Mouse (Mus musculus): ENCODE results near the gene Lsm11. TPM values are rescaled to one million over a fixed set of nuclear protein-coding genes. Genes with fewer than 3 reads are reported as not detected.

Gene Lsm11
- total and polyA plus RNA-seq, 3 experiments, result 8.9 to 13.1 (median 11.0) TPM

- H3K27me3 ChIP-seq (replicated peaks), result no peaks in the 10 kb centered on the region
- TF ChIP-seq ZKSCAN1 (IDR thresholded peaks at IDR 0.05; ENCODE audit: borderline replicate concordance, low read depth, low read length), result no peak
- TF ChIP-seq USF2 (conservative IDR thresholded peaks at IDR 0.05; ENCODE audit: low read depth, low read length), result no peak
- no peak overlapping the region for H3K4me2 ChIP-seq (ENCODE audit: insufficient read depth, low read depth, poor library complexity, severe bottlenecking)
- no peak for DNase-seq (ENCODE audit: extremely low read depth)
- no peak overlapping the region for H3K9ac ChIP-seq (ENCODE audit: insufficient read depth, low read depth)
- no peak overlapping the region for H3K4me3 ChIP-seq (replicated peaks in 1 of 3; ENCODE audit: low read depth in 2 of 3, low read length in 2 of 3, poor library complexity in 1 of 3)
- H3K9me3 ChIP-seq (replicated peaks; ENCODE audit: low read length), result no peaks in the 10 kb centered on the region
- dilution Hi-C loops (cut with MboI; ENCODE audit: extremely low pct_ligation_motif_present, extremely low pct_unique_long_range_greater_than_20kb, low sequenced_read_pairs), result no loop called here
- H3K27ac ChIP-seq (ENCODE audit: insufficient read depth, low read depth), result no peak overlapping the region
- peaks cover 37 to 59% of the 10 kb centered on the region in 2 experiments for H3K36me3 ChIP-seq (replicated peaks in 1 of 2; ENCODE audit: control insufficient read depth in 1 of 2, insufficient read depth in 1 of 2, low read length in 1 of 2)
- no peaks in the 10 kb centered on the region for H3K79me2 ChIP-seq (replicated peaks; ENCODE audit: control insufficient read depth, extremely low read depth, insufficient read depth, poor library complexity, severe bottlenecking)
- in situ Hi-C loops (cut with MboI; ENCODE audit: low pct_ligation_motif_present, low pct_unique_long_range_greater_than_20kb, low sequenced_read_pairs), result no loop called here
- peaks cover 0 to 25% of the 10 kb centered on the region in 2 experiments; a peak in 3 of 4 replicates for H3K4me1 ChIP-seq (ENCODE audit: control insufficient read depth in 1 of 2, insufficient read depth in 2 of 2)
Observed at GRCm38 (mm10) chr11:45946796-45947195, 2.1 kb upstream of the Lsm11 start.

- TF ChIP-seq MAX (IDR thresholded peaks at IDR 0.05; ENCODE audit: low read length) (peak; percentile 35; the same call in 1 of the 2 replicates), BHLHE40 (IDR thresholded peaks at IDR 0.05; ENCODE audit: low read depth, low read length) (0 out of 2 replicates have a peak, but pooled peaks have one; percentile 10), ZMIZ1 (IDR thresholded peaks at IDR 0.05; ENCODE audit: low read depth, low read length) (no peak)
- no peak overlapping the region for H3K27ac ChIP-seq (ENCODE audit: insufficient read depth, low read depth)
- H3K9me3 ChIP-seq (replicated peaks; ENCODE audit: low read length), result no peaks in the 10 kb centered on the region
- no peak for DNase-seq (ENCODE audit: extremely low read depth)
- H3K36me3 ChIP-seq (replicated peaks in 1 of 2; ENCODE audit: control insufficient read depth in 1 of 2, insufficient read depth in 1 of 2, low read length in 1 of 2), result peaks cover 16 to 59% of the 10 kb centered on the region in 2 experiments
- H3K9ac ChIP-seq (ENCODE audit: insufficient read depth, low read depth), result peak overlapping the region; percentile 76
- H3K4me1 ChIP-seq (ENCODE audit: control insufficient read depth in 1 of 2, insufficient read depth in 2 of 2), result peaks cover 0 to 24% of the 10 kb centered on the region in 2 experiments; a peak in 3 of 4 replicates
- dilution Hi-C loops (cut with MboI; ENCODE audit: extremely low pct_ligation_motif_present, extremely low pct_unique_long_range_greater_than_20kb, low sequenced_read_pairs), result no loop called here
- H3K4me2 ChIP-seq (ENCODE audit: insufficient read depth, low read depth, poor library complexity, severe bottlenecking), result peak overlapping the region; percentile 81
- H3K4me3 ChIP-seq (replicated peaks in 1 of 3; ENCODE audit: low read depth in 2 of 3, low read length in 2 of 3, poor library complexity in 1 of 3), result peak overlapping the region; percentile 71 to 92 (median 79)
- no peaks in the 10 kb centered on the region for H3K79me2 ChIP-seq (replicated peaks; ENCODE audit: control insufficient read depth, extremely low read depth, insufficient read depth, poor library complexity, severe bottlenecking)
- H3K27me3 ChIP-seq (replicated peaks), result no peaks in the 10 kb centered on the region
- in situ Hi-C loops (cut with MboI; ENCODE audit: low pct_ligation_motif_present, low pct_unique_long_range_greater_than_20kb, low sequenced_read_pairs), result no loop called here
Observed at GRCm38 (mm10) chr11:45943891-45944642, 668 bp downstream of the Lsm11 start.

GRCm38 (mm10) chr11:45943108-45943705 lies 1.5 kb downstream of the Lsm11 start:
- Histone ChIP-seq H3K27ac (ENCODE audit: insufficient read depth, low read depth) (no peak overlapping the region), H3K4me3 (replicated peaks in 1 of 3; ENCODE audit: low read depth in 2 of 3, low read length in 2 of 3, poor library complexity in 1 of 3) (peak overlapping the region in 2 of 3 experiments; percentile 71 to 79), H3K27me3 (replicated peaks) (no peaks in the 10 kb centered on the region), H3K4me2 (ENCODE audit: insufficient read depth, low read depth, poor library complexity, severe bottlenecking) (no peak overlapping the region), H3K9ac (ENCODE audit: insufficient read depth, low read depth) (no peak overlapping the region; the same call in 1 of the 2 replicates), H3K4me1 (ENCODE audit: control insufficient read depth in 1 of 2, insufficient read depth in 2 of 2) (peaks cover 0 to 24% of the 10 kb centered on the region in 2 experiments; a peak in 3 of 4 replicates), H3K79me2 (replicated peaks; ENCODE audit: control insufficient read depth, extremely low read depth, insufficient read depth, poor library complexity, severe bottlenecking) (no peaks in the 10 kb centered on the region), H3K36me3 (replicated peaks in 1 of 2; ENCODE audit: control insufficient read depth in 1 of 2, insufficient read depth in 1 of 2, low read length in 1 of 2) (peaks cover 8 to 56% of the 10 kb centered on the region in 2 experiments), H3K9me3 (replicated peaks; ENCODE audit: low read length) (no peaks in the 10 kb centered on the region)
- in situ Hi-C loops (cut with MboI; ENCODE audit: low pct_ligation_motif_present, low pct_unique_long_range_greater_than_20kb, low sequenced_read_pairs), result no loop called here
- TF ChIP-seq USF1 (IDR thresholded peaks at IDR 0.05; ENCODE audit: low read depth, low read length) (no peak), PAX5 (IDR thresholded peaks at IDR 0.05; ENCODE audit: low read length) (no peak), GABPA (IDR thresholded peaks at IDR 0.05; ENCODE audit: insufficient replicate concordance, low read depth, low read length) (no peak), MXI1 (IDR thresholded peaks at IDR 0.05; ENCODE audit: low read depth, low read length) (no peak), ZNF384 (IDR thresholded peaks at IDR 0.05; ENCODE audit: low read depth, low read length) (no peak)
- no peak for DNase-seq (ENCODE audit: extremely low read depth)
- dilution Hi-C loops (cut with MboI; ENCODE audit: extremely low pct_ligation_motif_present, extremely low pct_unique_long_range_greater_than_20kb, low sequenced_read_pairs), result no loop called here

Measured in CH12.LX (cell line).